Mouse (Mus musculus) olfactory bulb, adult 2 months (tissue): ENCODE data around the gene Gm9970. TPM values are rescaled to one million over a fixed set of nuclear protein-coding genes. Genes with fewer than 3 reads are reported as not detected.

Source experiments
- H3K27ac ChIP-seq: fragments of 200-500 bp; 2 replicates; pipeline ENCODE4 v1.5.1; 2012; ENCODE audit warnings: low read depth, low read length; ENCODE audit not compliant: insufficient read depth
- H3K4me1 ChIP-seq: fragments of 200-500 bp; 2 replicates; pipeline ENCODE4 v1.6.1; 2012; ENCODE audit warnings: low read length; ENCODE audit not compliant: control insufficient read depth, insufficient read depth
- H3K4me3 ChIP-seq: fragments of 200-500 bp; 2 replicates; pipeline ENCODE4 v1.5.1; 2012; ENCODE audit warnings: mild to moderate bottlenecking, low read depth, low read length, moderate library complexity; ENCODE audit not compliant: insufficient read depth
- CTCF ChIP-seq: fragments of 200-500 bp; IDR thresholded peaks from 2 replicates; pipeline ENCODE4 v1.5.1; 2012; ENCODE audit warnings: low read depth, mild to moderate bottlenecking, low read length, moderate library complexity; ENCODE audit not compliant: insufficient read depth
- POLR2A ChIP-seq: fragments of 200-500 bp; IDR thresholded peaks from 2 replicates; pipeline ENCODE4 v1.6.1; 2012; ENCODE audit warnings: mild to moderate bottlenecking, low read depth, low read length, moderate library complexity; ENCODE audit not compliant: insufficient read depth
- WGBS: fragments of 180-500 bp; shearing (Covaris S2); methylation state at CpG from one replicate; pipeline ENCODE4 v1.1.7; 2018; 5-methylcytosine and 5-hydroxymethylcytosine counted together
- polyA plus RNA-seq: library from polyadenylated mRNA; stranded (reverse); fragments of >200 nt; gene quantifications from 2 replicates; pipeline ENCODE4 v1.2.4, GENCODE M21; 2012; ENCODE audit warnings: low replicate concordance; ENCODE audit not compliant: missing spikeins, insufficient read depth, insufficient read length

Gm9970 gene
- polyA plus RNA-seq: not detected in 2 replicates

GRCm38 (mm10) chr5:31240637-31241521, at the start of gene Gm9970, which contains the start of gene Nrbp1:
TSS of gene Gm9970 (minus strand) at chr5:31241232.
TSS of gene Nrbp1 (plus strand) at chr5:31240864.
- H3K4me3 ChIP-seq: peak within 1 kb of the TSS; percentile 71
- H3K27ac ChIP-seq: peak within 1 kb of the TSS; percentile 83
- no peaks in the 10 kb centered on the region for H3K4me1 ChIP-seq
- WGBS: under 1% methylated on average over 98 of the region's 103 CpGs
- peak; percentile 95 for TF ChIP-seq POLR2A
- no peak for TF ChIP-seq CTCF

DNA sequence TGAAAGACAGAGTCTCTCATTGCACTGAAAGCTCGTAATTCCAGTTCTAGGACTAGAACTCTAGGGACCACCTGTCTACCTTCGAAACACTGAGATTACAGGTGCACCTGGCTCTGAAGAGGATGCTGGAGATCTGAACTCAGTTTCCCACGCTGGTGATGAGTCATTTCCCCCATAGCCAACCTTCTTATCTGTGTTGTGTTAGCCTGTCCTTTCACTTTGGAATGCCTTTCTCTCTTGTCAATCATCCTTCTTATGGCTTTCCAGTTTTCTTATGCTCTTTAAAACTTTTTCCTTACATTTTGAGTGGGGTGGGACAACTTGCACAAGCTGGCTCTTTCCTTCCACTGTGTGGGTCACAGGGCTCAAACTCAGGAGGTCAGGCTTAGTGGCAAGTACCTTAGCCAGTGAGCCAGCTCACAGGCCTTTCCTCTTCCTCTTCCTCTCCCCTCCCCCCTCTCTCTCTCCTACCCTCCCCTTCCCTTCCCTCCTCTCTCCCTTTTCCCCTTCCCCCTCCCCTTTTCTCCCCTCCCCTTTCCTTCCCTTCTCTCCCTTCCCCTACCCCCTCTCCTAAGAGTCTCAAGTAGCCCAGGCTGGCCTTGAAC, 48.7 kb upstream of the Gm9970 start:
- TF ChIP-seq POLR2A: no peak
- TF ChIP-seq CTCF: no peak
- WGBS: 85% methylated on average over 3 of the region's 3 CpGs
- Histone ChIP-seq H3K4me1 (peaks cover 12% of the 10 kb centered on the region), H3K27ac (no peak overlapping the region), H3K4me3 (no peak overlapping the region)

- Histone ChIP-seq H3K27ac (no peak overlapping the region), H3K4me1 (peaks cover 9% of the 10 kb centered on the region; the same call in 1 of the 2 replicates), H3K4me3 (no peak overlapping the region)
- 31% methylated on average over 3 of the region's 3 CpGs for WGBS
- TF ChIP-seq CTCF (no peak), POLR2A (no peak)
These were observed 47.6 kb upstream of the Gm9970 start for GRCm38 (mm10) chr5:31288655-31289054.

DNA sequence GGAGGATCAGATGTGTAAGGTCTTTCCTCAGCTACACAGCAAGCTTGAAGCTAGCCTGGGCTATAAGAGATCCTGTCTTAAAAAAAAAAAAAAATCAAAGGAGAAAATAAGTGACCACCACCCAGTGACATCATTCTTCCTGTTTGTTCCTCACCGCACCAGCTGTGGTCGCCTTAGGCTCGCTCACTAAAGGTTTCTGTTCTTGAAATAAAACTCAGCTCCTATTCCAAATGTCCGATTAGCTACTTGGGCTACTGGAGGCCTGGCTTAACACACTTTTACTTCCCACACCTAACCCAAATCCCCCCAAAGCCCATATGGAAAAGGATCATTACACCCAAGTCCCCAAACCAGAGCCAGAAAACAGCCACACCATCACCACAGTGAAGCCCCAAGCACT, 47.2 kb upstream of the Gm9970 start:
- 78% methylated on average over 4 of the region's 4 CpGs for WGBS
- H3K27ac ChIP-seq: no peak overlapping the region
- H3K4me1 ChIP-seq: peaks cover 9% of the 10 kb centered on the region; the same call in 1 of the 2 replicates
- TF ChIP-seq POLR2A: no peak
- TF ChIP-seq CTCF: no peak
- H3K4me3 ChIP-seq: no peak overlapping the region

GRCm38 (mm10) chr5:31279245-31279988, 38.4 kb upstream of the Gm9970 start:
- Histone ChIP-seq H3K4me1 (no peaks in the 10 kb centered on the region; the same call in 1 of the 2 replicates), H3K27ac (no peak overlapping the region), H3K4me3 (no peak overlapping the region)
- TF ChIP-seq CTCF (no peak), POLR2A (no peak)
- 87% methylated on average over 20 of the region's 20 CpGs for WGBS

- WGBS: 91% methylated on average over 6 of the region's 6 CpGs
- TF ChIP-seq POLR2A (no peak), CTCF (no peak)
- Histone ChIP-seq H3K4me3 (no peak overlapping the region), H3K4me1 (no peaks in the 10 kb centered on the region), H3K27ac (no peak overlapping the region)
These were observed 32.0 kb upstream of the Gm9970 start for GRCm38 (mm10) chr5:31273018-31273417.

DNA sequence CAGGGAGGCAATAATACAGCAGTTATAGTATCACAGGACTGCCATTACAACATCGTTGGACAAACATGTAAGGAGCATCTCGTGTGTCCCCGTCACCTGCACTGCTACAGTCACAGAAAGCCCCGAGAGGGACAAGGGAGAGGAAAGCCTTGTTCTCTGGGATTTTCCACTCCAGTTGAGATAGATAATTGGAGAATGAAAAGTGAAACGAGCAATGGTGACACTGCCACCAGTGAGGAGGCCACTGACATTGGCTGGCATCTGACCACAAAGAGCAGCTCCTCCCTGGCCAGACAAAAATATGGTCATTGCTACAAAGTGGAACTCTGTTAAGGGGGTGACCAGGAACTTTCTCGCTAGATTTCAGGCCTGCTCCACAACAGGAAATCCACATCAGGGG, 26.7 kb upstream of the Gm9970 start:
- no peak overlapping the region for H3K4me3 ChIP-seq
- TF ChIP-seq CTCF (no peak), POLR2A (no peak)

GRCm38 (mm10) chr5:31266101-31266500, 25.1 kb upstream of the Gm9970 start:
- Histone ChIP-seq H3K27ac (no peak overlapping the region), H3K4me3 (no peak overlapping the region), H3K4me1 (no peaks in the 10 kb centered on the region)
- no peak for TF ChIP-seq POLR2A
- TF ChIP-seq CTCF: no peak
- WGBS: 74% methylated on average over 7 of the region's 7 CpGs

More for the DNA sequence above, 26.7 kb upstream of the Gm9970 start:
- no peak overlapping the region for H3K27ac ChIP-seq
- H3K4me1 ChIP-seq: no peaks in the 10 kb centered on the region
- 50% methylated on average over 6 of the region's 6 CpGs for WGBS

DNA sequence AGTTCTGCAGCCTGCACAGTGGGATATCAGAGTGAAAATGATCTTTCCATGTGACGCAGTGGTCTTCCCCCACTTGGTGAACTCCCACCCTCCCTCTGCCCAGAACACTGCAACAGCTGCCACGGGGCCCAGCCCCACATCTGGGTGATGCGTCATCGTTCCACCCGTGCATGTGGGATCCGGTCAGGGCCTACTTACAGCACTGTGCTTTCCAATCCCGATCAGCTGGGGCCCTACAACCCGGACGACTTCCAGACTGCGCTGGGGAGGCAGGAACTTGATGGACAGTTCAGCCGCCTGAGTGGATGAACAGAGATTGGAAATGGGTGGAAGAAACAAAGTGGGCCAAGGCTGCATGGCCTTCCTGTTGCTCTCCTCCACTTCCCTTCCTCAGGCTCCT, 16.6 kb upstream of the Gm9970 start:
- 87% methylated on average over 11 of the region's 11 CpGs for WGBS
- no peak for TF ChIP-seq CTCF
- no peak for TF ChIP-seq POLR2A
- no peaks in the 10 kb centered on the region for H3K4me1 ChIP-seq
- H3K27ac ChIP-seq: no peak overlapping the region
- no peak overlapping the region for H3K4me3 ChIP-seq
